In genomic region chr13:18809465-18809864, GRCm38 (mm10) we compare ENCODE assay signal across 13 mouse cellular contexts.
A peak's percentile ranks its signal among the peaks of the same experiment; 100 is the strongest.
DNase-seq lines count a peak whose midpoint lies in the region; ATAC-seq and TF ChIP-seq lines count a peak whose summit lies in the region.
"Had no signal": no experiment of that assay in that cellular context is flagged by ENCODE, and none has a peak within 500 bp of the region (broad histone marks: within the 10 kb centered on the region; RNA-seq: fewer than 3 reads in every experiment).

No protein-coding gene starts in this region.

- no peak for DNase-seq in hindbrain, embryonic 10.5 days (ENCODE audit: low spot score)
- peak; percentile 22 for DNase-seq in brain, embryonic 14.5 days (ENCODE audit: low read depth)
- no peak for DNase-seq in forebrain, embryonic 14.5 days (ENCODE audit: low spot score)
- no peak for DNase-seq in natural killer cell, adult 2 months (ENCODE audit: low spot score in 2 of 2)
- no peak for DNase-seq in kidney, adult 9 months

- no peak overlapping the region for H3K4me2 ChIP-seq in hindbrain, embryonic 12.5 days (replicated peaks)
- H3K4me2 ChIP-seq in forebrain, embryonic 14.5 days (ENCODE audit: low read length), result no peak overlapping the region
- no peak overlapping the region for H3K4me2 ChIP-seq in neural tube, embryonic 15.5 days
- H3K4me2 ChIP-seq: embryonic facial prominence, embryonic 13.5 days; limb, embryonic 15.5 days; liver, embryonic 15.5 days had no signal

- no peak overlapping the region for H3K4me3 ChIP-seq in hindbrain, embryonic 12.5 days
- no peak overlapping the region for H3K4me3 ChIP-seq in hindbrain, embryonic 10.5 days
- no peak overlapping the region for H3K4me3 ChIP-seq in forebrain, embryonic 14.5 days (ENCODE audit: low read depth, low read length)
- H3K4me3 ChIP-seq in neural tube, embryonic 15.5 days (replicated peaks), result no peak overlapping the region
- H3K4me3 ChIP-seq: embryonic facial prominence, embryonic 13.5 days; erythroblast, embryonic 14.5 days; heart, embryonic 10.5 days; limb, embryonic 15.5 days; liver, embryonic 15.5 days had no signal

- H3K27me3 ChIP-seq in hindbrain, embryonic 12.5 days, result no peaks in the 10 kb centered on the region
- H3K27me3 ChIP-seq in hindbrain, embryonic 10.5 days (ENCODE audit: insufficient read depth, poor library complexity, severe bottlenecking), result no peaks in the 10 kb centered on the region
- no peaks in the 10 kb centered on the region for H3K27me3 ChIP-seq in forebrain, embryonic 14.5 days (replicated peaks; ENCODE audit: control insufficient read depth, insufficient read depth, low read length)
- H3K27me3 ChIP-seq in neural tube, embryonic 15.5 days (replicated peaks), result no peaks in the 10 kb centered on the region
- H3K27me3 ChIP-seq: embryonic facial prominence, embryonic 13.5 days; limb, embryonic 15.5 days; liver, embryonic 15.5 days had no signal

- H3K4me1 ChIP-seq in hindbrain, embryonic 12.5 days, result no peaks in the 10 kb centered on the region
- no peaks in the 10 kb centered on the region for H3K4me1 ChIP-seq in hindbrain, embryonic 10.5 days (replicated peaks)
- H3K4me1 ChIP-seq in forebrain, embryonic 14.5 days (ENCODE audit: control insufficient read depth, insufficient read depth, low read length), result no peaks in the 10 kb centered on the region
- peaks cover 2% of the 10 kb centered on the region; the same call in 1 of the 2 replicates for H3K4me1 ChIP-seq in neural tube, embryonic 15.5 days
- H3K4me1 ChIP-seq: embryonic facial prominence, embryonic 13.5 days; heart, embryonic 10.5 days; limb, embryonic 15.5 days; liver, embryonic 15.5 days had no signal

- TF ChIP-seq POLR2A in brain, embryonic 14.5 days (IDR thresholded peaks at IDR 0.05; ENCODE audit: borderline replicate concordance, extremely low read depth, insufficient read depth, insufficient read length, poor library complexity, severe bottlenecking), result no peak

- no peak overlapping the region for H3K9ac ChIP-seq in hindbrain, embryonic 12.5 days
- H3K9ac ChIP-seq in forebrain, embryonic 14.5 days (ENCODE audit: low read length), result no peak overlapping the region
- no peak overlapping the region for H3K9ac ChIP-seq in neural tube, embryonic 15.5 days (replicated peaks)
- H3K9ac ChIP-seq: embryonic facial prominence, embryonic 13.5 days; limb, embryonic 15.5 days; liver, embryonic 15.5 days had no signal

- H3K9me3 ChIP-seq in hindbrain, embryonic 12.5 days (replicated peaks), result no peaks in the 10 kb centered on the region
- H3K9me3 ChIP-seq in hindbrain, embryonic 10.5 days, result no peaks in the 10 kb centered on the region
- H3K9me3 ChIP-seq in forebrain, embryonic 14.5 days (replicated peaks; ENCODE audit: control insufficient read depth, low read length), result no peaks in the 10 kb centered on the region
- H3K9me3 ChIP-seq in neural tube, embryonic 15.5 days (replicated peaks), result no peaks in the 10 kb centered on the region
- H3K9me3 ChIP-seq: embryonic facial prominence, embryonic 13.5 days; heart, embryonic 10.5 days; limb, embryonic 15.5 days; liver, embryonic 15.5 days had no signal

- WGBS in hindbrain, embryonic 12.5 days, result 83% methylated on average over 4 of the region's 4 CpGs
- 87% methylated on average over 4 of the region's 4 CpGs for WGBS in hindbrain, embryonic 10.5 days
- 81% methylated on average over 4 of the region's 4 CpGs for WGBS in forebrain, embryonic 14.5 days
- 78% methylated on average over 4 of the region's 4 CpGs for WGBS in neural tube, embryonic 15.5 days

- no peak for TF ChIP-seq CTCF in brain, embryonic 14.5 days (IDR thresholded peaks at IDR 0.05; ENCODE audit: borderline replicate concordance, extremely low read depth, insufficient read depth, insufficient read length)

- H3K36me3 ChIP-seq in hindbrain, embryonic 12.5 days, result peaks cover 5% of the 10 kb centered on the region
- H3K36me3 ChIP-seq in hindbrain, embryonic 10.5 days, result peaks cover 13% of the 10 kb centered on the region
- H3K36me3 ChIP-seq in forebrain, embryonic 14.5 days (ENCODE audit: control insufficient read depth, insufficient read depth, low read length), result no peaks in the 10 kb centered on the region
- peaks cover 16% of the 10 kb centered on the region for H3K36me3 ChIP-seq in neural tube, embryonic 15.5 days

- H3K27ac ChIP-seq in hindbrain, embryonic 12.5 days, result no peak overlapping the region
- H3K27ac ChIP-seq in hindbrain, embryonic 10.5 days, result no peak overlapping the region
- no peak overlapping the region for H3K27ac ChIP-seq in forebrain, embryonic 14.5 days (ENCODE audit: low read depth, low read length)
- no peak overlapping the region for H3K27ac ChIP-seq in neural tube, embryonic 15.5 days (replicated peaks)
- H3K27ac ChIP-seq: embryonic facial prominence, embryonic 13.5 days; heart, embryonic 10.5 days; limb, embryonic 15.5 days; liver, embryonic 15.5 days; macrophage had no signal

- ATAC-seq in hindbrain, embryonic 12.5 days (ENCODE audit: low FRiP score), result peak; percentile 33; the same call in 1 of the 2 replicates
- ATAC-seq in forebrain, embryonic 14.5 days, result peak; percentile 42; the same call in 1 of the 2 replicates
- peak; percentile 34; the same call in 1 of the 2 replicates for ATAC-seq in neural tube, embryonic 15.5 days (ENCODE audit: low FRiP score)
